Mouse (Mus musculus) cerebellum, postnatal 10 days (tissue): Measurements from ENCODE around the gene Rce1.
A peak's percentile ranks its signal among the peaks of the same experiment; 100 is the strongest.
"Not testable (repeated sequence)": the region's sequence is repeated elsewhere in the genome, so short reads cannot be mapped to it uniquely, and the experiment has no call there.

Experiments
- DNase-seq, 2 experiments: peaks; one replicate each; pipeline ENCODE4 v3.0.0; 2021; ENCODE audit warnings: mixed read lengths in 2 of 2

Gene Rce1

GRCm38 (mm10) chr19:4613464-4614304 is 11.8 kb downstream of the Rce1 start:
- DNase-seq = no peak

- no peak for DNase-seq
These were observed 13.1 kb downstream of the Rce1 start for GRCm38 (mm10) chr19:4612181-4612961.

GRCm38 (mm10) chr19:4610109-4610508 is 15.3 kb downstream of the Rce1 start:
- DNase-seq = no peak

GRCm38 (mm10) chr19:4608511-4608910 is 16.9 kb downstream of the Rce1 start:
- DNase-seq = no peak

GRCm38 (mm10) chr19:4607406-4607805 is 18.0 kb downstream of the Rce1 start:
- DNase-seq = no peak

- no peak for DNase-seq
These were observed 19.8 kb downstream of the Rce1 start for GRCm38 (mm10) chr19:4605654-4606053.

- peak; percentile 69 to 74 for DNase-seq
These were observed 21.4 kb downstream of the Rce1 start for GRCm38 (mm10) chr19:4603801-4604723.

- DNase-seq = no peak
These were observed 23.0 kb downstream of the Rce1 start for GRCm38 (mm10) chr19:4602459-4602858.

GRCm38 (mm10) chr19:4596071-4596470 is 29.4 kb downstream of the Rce1 start:
- DNase-seq = no peak

GRCm38 (mm10) chr19:4593792-4594522 is 31.5 kb downstream of the Rce1 start:
- no peak for DNase-seq

GRCm38 (mm10) chr19:4590025-4590424 is 35.4 kb downstream of the Rce1 start:
- no peak for DNase-seq

GRCm38 (mm10) chr19:4589081-4589480 is 36.4 kb downstream of the Rce1 start:
- DNase-seq = peak; percentile 68 to 70

- no peak for DNase-seq
These were observed 37.0 kb downstream of the Rce1 start for GRCm38 (mm10) chr19:4588430-4588829.

- no peak for DNase-seq
These were observed 38.0 kb downstream of the Rce1 start for GRCm38 (mm10) chr19:4587426-4587825.

- DNase-seq = not testable (repeated sequence)
These were observed 38.7 kb downstream of the Rce1 start for GRCm38 (mm10) chr19:4586783-4587182.

GRCm38 (mm10) chr19:4583856-4584255 is 41.6 kb downstream of the Rce1 start:
- DNase-seq = peak; percentile 64 to 70

GRCm38 (mm10) chr19:4579296-4579695 is 46.1 kb downstream of the Rce1 start:
- DNase-seq = no peak

- peak; percentile 81 to 84 for DNase-seq
These were observed 46.6 kb downstream of the Rce1 start for GRCm38 (mm10) chr19:4578799-4579198.

- DNase-seq = no peak
These were observed 52.2 kb downstream of the Rce1 start for GRCm38 (mm10) chr19:4573241-4573640.
